Mouse (Mus musculus) embryonic facial prominence, embryonic 13.5 days (tissue): ENCODE data around the gene Phldb2. TPM values are rescaled to one million over a fixed set of nuclear protein-coding genes. Genes with fewer than 3 reads are reported as not detected.

Experiments
- ATAC-seq: fragments of 200-750 bp; cut with Nextera tagmentation; 2 replicates; pipeline ENCODE4 v1.8.0; 2017; ENCODE audit warnings: low read depth; ENCODE audit not compliant: insufficient number of reproducible peaks, insufficient read depth, low FRiP score, low TSS enrichment
- H3K27ac ChIP-seq: fragments of 300-500 bp; sonication (generic); 2 replicates; pipeline ENCODE4 v1.5.1; 2015; ENCODE audit warnings: moderate library complexity, mild to moderate bottlenecking, inconsistent platforms
- H3K27me3 ChIP-seq: fragments of 300-500 bp; sonication (generic); 2 replicates; pipeline ENCODE4 v1.6.1; 2015; ENCODE audit warnings: mild to moderate bottlenecking, inconsistent platforms
- H3K36me3 ChIP-seq: fragments of 300-500 bp; sonication (generic); 2 replicates; pipeline ENCODE4 v1.6.1; 2015; ENCODE audit warnings: mild to moderate bottlenecking, inconsistent platforms
- H3K4me1 ChIP-seq: fragments of 300-500 bp; sonication (generic); 2 replicates; pipeline ENCODE4 v1.6.1; 2015; ENCODE audit warnings: inconsistent platforms
- H3K4me2 ChIP-seq: fragments of 300-500 bp; sonication (generic); 2 replicates; pipeline ENCODE4 v1.6.1; 2015; ENCODE audit warnings: moderate library complexity, mild to moderate bottlenecking, inconsistent platforms
- H3K4me3 ChIP-seq: fragments of 300-500 bp; sonication (generic); 2 replicates; pipeline ENCODE4 v1.5.1; 2015; ENCODE audit warnings: mild to moderate bottlenecking, inconsistent platforms
- H3K9ac ChIP-seq: fragments of 300-500 bp; sonication (generic); 2 replicates; pipeline ENCODE4 v1.6.1; 2015; ENCODE audit warnings: mild to moderate bottlenecking, inconsistent platforms
- H3K9me3 ChIP-seq: fragments of 300-500 bp; sonication (generic); 2 replicates; pipeline ENCODE4 v1.6.1; 2016; ENCODE audit warnings: inconsistent platforms
- WGBS: fragments of 180-500 bp; shearing (Covaris S2); methylation state at CpG from one replicate; pipeline ENCODE4 v1.1.7; 2015; ENCODE audit warnings: mixed read lengths; 5-methylcytosine and 5-hydroxymethylcytosine counted together
- polyA plus RNA-seq: library from polyadenylated mRNA; unstranded; fragments of >200 nt; fragmentation: Nextera tagmentation; extraction: Ambion mirVana; gene quantifications from 2 replicates; pipeline ENCODE4 v1.2.1, GENCODE M21; 2015

The Phldb2 gene
- polyA plus RNA-seq, 1 experiment from 2014 or later = 55.0 TPM

- ATAC-seq = no peak
- no peak overlapping the region for H3K4me2 ChIP-seq
- H3K9me3 ChIP-seq = no peaks in the 10 kb centered on the region
- peaks cover 51% of the 10 kb centered on the region for H3K4me1 ChIP-seq
- no peak overlapping the region for H3K4me3 ChIP-seq
- H3K27me3 ChIP-seq = no peaks in the 10 kb centered on the region
- no peak overlapping the region for H3K27ac ChIP-seq
- H3K36me3 ChIP-seq = no peaks in the 10 kb centered on the region
- WGBS = 50% methylated on average over 6 of the region's 6 CpGs
- no peak overlapping the region for H3K9ac ChIP-seq
Measured at GRCm38 (mm10) chr16:45832747-45833108, 120.7 kb downstream of the Phldb2 start.

- H3K4me1 ChIP-seq = peaks cover 49% of the 10 kb centered on the region
- 67% methylated on average over 8 of the region's 8 CpGs for WGBS
Measured at GRCm38 (mm10) chr16:45832061-45832746, 121.2 kb downstream of the Phldb2 start.

GRCm38 (mm10) chr16:45831094-45831872 is 122.1 kb downstream of the Phldb2 start:
- H3K4me3 ChIP-seq = no peak overlapping the region
- peak overlapping the region; percentile 32; the same call in 1 of the 2 replicates for H3K4me2 ChIP-seq
- H3K9ac ChIP-seq = no peak overlapping the region
- H3K36me3 ChIP-seq = 0 out of 2 replicates have a peak, but pooled peaks cover 2% of the 10 kb centered on the region
- no peaks in the 10 kb centered on the region for H3K27me3 ChIP-seq
- no peak for ATAC-seq
- H3K27ac ChIP-seq = peak overlapping the region; percentile 84
- H3K4me1 ChIP-seq = peaks cover 49% of the 10 kb centered on the region
- H3K9me3 ChIP-seq = no peaks in the 10 kb centered on the region
- 41% methylated on average over 4 of the region's 4 CpGs for WGBS

More at GRCm38 (mm10) chr16:45832061-45832746, 121.2 kb downstream of the Phldb2 start:
- no peaks in the 10 kb centered on the region for H3K36me3 ChIP-seq
- no peaks in the 10 kb centered on the region for H3K9me3 ChIP-seq
- peak overlapping the region; percentile 28; the same call in 1 of the 2 replicates for H3K27ac ChIP-seq
- H3K4me2 ChIP-seq = no peak overlapping the region
- no peak overlapping the region for H3K4me3 ChIP-seq
- no peak overlapping the region for H3K9ac ChIP-seq
- no peak for ATAC-seq
- no peaks in the 10 kb centered on the region for H3K27me3 ChIP-seq

GRCm38 (mm10) chr16:45830096-45830866 is 123.1 kb downstream of the Phldb2 start:
- no peaks in the 10 kb centered on the region for H3K9me3 ChIP-seq
- peaks cover 7% of the 10 kb centered on the region for H3K36me3 ChIP-seq
- 28% methylated on average over 11 of the region's 11 CpGs for WGBS
- H3K4me2 ChIP-seq = peak overlapping the region; percentile 32
- no peaks in the 10 kb centered on the region for H3K27me3 ChIP-seq
- no peak overlapping the region for H3K4me3 ChIP-seq
- ATAC-seq = peak; percentile 85
- peaks cover 49% of the 10 kb centered on the region for H3K4me1 ChIP-seq
- H3K9ac ChIP-seq = no peak overlapping the region
- H3K27ac ChIP-seq = peak overlapping the region; percentile 84

GRCm38 (mm10) chr16:45825309-45825708 is 128.1 kb downstream of the Phldb2 start:
- no peak overlapping the region for H3K27ac ChIP-seq
- peaks cover 27% of the 10 kb centered on the region for H3K36me3 ChIP-seq
- no peak overlapping the region for H3K9ac ChIP-seq
- peaks cover 18% of the 10 kb centered on the region for H3K4me1 ChIP-seq
- no peak for ATAC-seq
- H3K4me2 ChIP-seq = no peak overlapping the region
- no peaks in the 10 kb centered on the region for H3K27me3 ChIP-seq
- 89% methylated on average over 10 of the region's 10 CpGs for WGBS
- no peaks in the 10 kb centered on the region for H3K9me3 ChIP-seq
- no peak overlapping the region for H3K4me3 ChIP-seq

GRCm38 (mm10) chr16:45824025-45824424 is 129.4 kb downstream of the Phldb2 start:
- Histone ChIP-seq H3K27ac (no peak overlapping the region), H3K4me1 (peaks cover 7% of the 10 kb centered on the region; the same call in 1 of the 2 replicates), H3K9ac (no peak overlapping the region), H3K4me3 (no peak overlapping the region), H3K27me3 (no peaks in the 10 kb centered on the region), H3K4me2 (no peak overlapping the region), H3K9me3 (no peaks in the 10 kb centered on the region), H3K36me3 (peaks cover 27% of the 10 kb centered on the region)
- no peak for ATAC-seq
- WGBS = 70% methylated on average over 4 of the region's 4 CpGs

GRCm38 (mm10) chr16:45819911-45820310 is 133.5 kb downstream of the Phldb2 start:
- Histone ChIP-seq H3K9ac (no peak overlapping the region), H3K36me3 (peaks cover 20% of the 10 kb centered on the region), H3K4me1 (peaks cover 4% of the 10 kb centered on the region; the same call in 1 of the 2 replicates), H3K4me2 (no peak overlapping the region), H3K27me3 (no peaks in the 10 kb centered on the region), H3K9me3 (no peaks in the 10 kb centered on the region), H3K27ac (peak overlapping the region; percentile 41; the same call in 1 of the 2 replicates), H3K4me3 (no peak overlapping the region)
- peak; percentile 32; the same call in 1 of the 2 replicates for ATAC-seq
- WGBS = 33% methylated on average over 4 of the region's 4 CpGs

GRCm38 (mm10) chr16:45817795-45818194 is 135.6 kb downstream of the Phldb2 start:
- Histone ChIP-seq H3K36me3 (peaks cover 11% of the 10 kb centered on the region), H3K4me2 (no peak overlapping the region), H3K4me1 (peaks cover 4% of the 10 kb centered on the region; the same call in 1 of the 2 replicates), H3K9ac (no peak overlapping the region), H3K9me3 (no peaks in the 10 kb centered on the region), H3K27me3 (no peaks in the 10 kb centered on the region), H3K27ac (no peak overlapping the region), H3K4me3 (no peak overlapping the region)
- 84% methylated on average over 3 of the region's 3 CpGs for WGBS
- ATAC-seq = no peak

- no peak overlapping the region for H3K27ac ChIP-seq
- peaks cover 7% of the 10 kb centered on the region; the same call in 1 of the 2 replicates for H3K36me3 ChIP-seq
- H3K4me2 ChIP-seq = no peak overlapping the region
- H3K4me3 ChIP-seq = no peak overlapping the region
- H3K9me3 ChIP-seq = no peaks in the 10 kb centered on the region
- H3K4me1 ChIP-seq = peaks cover 4% of the 10 kb centered on the region; the same call in 1 of the 2 replicates
- H3K9ac ChIP-seq = no peak overlapping the region
- H3K27me3 ChIP-seq = no peaks in the 10 kb centered on the region
- ATAC-seq = no peak
Measured at GRCm38 (mm10) chr16:45816670-45817069, 136.7 kb downstream of the Phldb2 start.

- no peak overlapping the region for H3K9ac ChIP-seq
- H3K4me3 ChIP-seq = no peak overlapping the region
- H3K4me2 ChIP-seq = no peak overlapping the region
- ATAC-seq = no peak
- no peaks in the 10 kb centered on the region for H3K27me3 ChIP-seq
- H3K36me3 ChIP-seq = peaks cover 7% of the 10 kb centered on the region; the same call in 1 of the 2 replicates
- H3K4me1 ChIP-seq = peaks cover 13% of the 10 kb centered on the region
- WGBS = 81% methylated on average over 3 of the region's 3 CpGs
- no peak overlapping the region for H3K27ac ChIP-seq
- no peaks in the 10 kb centered on the region for H3K9me3 ChIP-seq
Measured at GRCm38 (mm10) chr16:45814611-45815010, 138.8 kb downstream of the Phldb2 start.

GRCm38 (mm10) chr16:45811788-45812187 is 141.6 kb downstream of the Phldb2 start:
- H3K4me2 ChIP-seq = no peak overlapping the region
- no peak for ATAC-seq

More at GRCm38 (mm10) chr16:45811788-45812187, 141.6 kb downstream of the Phldb2 start:
- Histone ChIP-seq H3K9ac (no peak overlapping the region), H3K4me3 (no peak overlapping the region), H3K36me3 (peaks cover 20% of the 10 kb centered on the region), H3K4me1 (peaks cover 13% of the 10 kb centered on the region), H3K27me3 (no peaks in the 10 kb centered on the region), H3K27ac (no peak overlapping the region), H3K9me3 (no peaks in the 10 kb centered on the region)
